ENCODE assay signal across 21 mouse cellular contexts in genomic region chr19:5791329-5791728, GRCm38 (mm10). TPM values are rescaled to one million over a fixed set of nuclear protein-coding genes. Genes with fewer than 3 reads are reported as not detected.
DNase-seq lines count a peak whose midpoint lies in the region; ATAC-seq and TF ChIP-seq lines count a peak whose summit lies in the region.
"Had no signal": no experiment of that assay in that cellular context is flagged by ENCODE, and none has a peak within 500 bp of the region (broad histone marks: within the 10 kb centered on the region; RNA-seq: fewer than 3 reads in every experiment).

No protein-coding gene starts in this region.

- intact Hi-C loops in gastrocnemius, adult 2 months (cut with DNase I): no loop called here

- no peak for TF ChIP-seq EP300 in liver, embryonic 14.5 days (IDR thresholded peaks at IDR 0.05; ENCODE audit: low read depth)
- no peak for TF ChIP-seq EP300 in CH12.LX (IDR thresholded peaks at IDR 0.05; ENCODE audit: low read length)

- peaks cover 8% of the 10 kb centered on the region; the same call in 1 of the 2 replicates for H3K79me2 ChIP-seq in CH12.LX (replicated peaks; ENCODE audit: control insufficient read depth, extremely low read depth, insufficient read depth, poor library complexity, severe bottlenecking)

- H3K27me3 ChIP-seq in liver, embryonic 14.5 days (ENCODE audit: control insufficient read depth, insufficient read depth, low read length): no peaks in the 10 kb centered on the region
- H3K27me3 ChIP-seq in CH12.LX (replicated peaks) (no peaks in the 10 kb centered on the region), Patski (no peaks in the 10 kb centered on the region)
- H3K27me3 ChIP-seq: embryonic facial prominence, embryonic 15.5 days; liver, embryonic 15.5 days; neural tube, embryonic 13.5 days had no signal

- TF ChIP-seq POLR2A in CH12.LX (IDR thresholded peaks at IDR 0.05; ENCODE audit: low read depth, low read length): no peak

- H3K9ac ChIP-seq in liver, embryonic 14.5 days (replicated peaks): no peak overlapping the region
- no peak overlapping the region for H3K9ac ChIP-seq in CH12.LX (ENCODE audit: insufficient read depth, low read depth)
- H3K9ac ChIP-seq: embryonic facial prominence, embryonic 15.5 days; liver, embryonic 15.5 days; neural tube, embryonic 13.5 days had no signal

- CTCF ChIA-PET in Patski (lab: Charles Lee): interaction anchor here (0.9 to 4.8 kb wide), 11 partner anchors 10 to 129 kb away, joined by 3 to 50 read pairs (median 5); partner anchors contain the start of gene Frmd8

- peaks cover 16% of the 10 kb centered on the region for H3K36me3 ChIP-seq in liver, embryonic 14.5 days (replicated peaks; ENCODE audit: control insufficient read depth, insufficient read depth, low read depth)
- H3K36me3 ChIP-seq in CH12.LX (replicated peaks in 1 of 2; ENCODE audit: control insufficient read depth in 1 of 2, insufficient read depth in 1 of 2, low read length in 1 of 2): peaks cover 10 to 14% of the 10 kb centered on the region in 2 experiments

- TF ChIP-seq CTCF in gastrocnemius, adult 2 months (IDR thresholded peaks at IDR 0.05): peak; percentile 36
- peak; percentile 40 for TF ChIP-seq CTCF in liver, embryonic 14.5 days (IDR thresholded peaks at IDR 0.05; ENCODE audit: low read depth)
- TF ChIP-seq CTCF in CH12.LX (conservative IDR thresholded peaks at IDR 0.05 in 1 of 2, IDR thresholded peaks at IDR 0.05 in 1 of 2; ENCODE audit: low read depth in 2 of 2, low read length in 2 of 2): peak; percentile 22 to 41; a peak in 3 of 4 replicates
- TF ChIP-seq CTCF in Patski (IDR thresholded peaks at IDR 0.05): peak; percentile 50

- H3K4me1 ChIP-seq in liver, embryonic 14.5 days (replicated peaks; ENCODE audit: control insufficient read depth in 2 of 2, insufficient read depth in 2 of 2, low read length in 1 of 2): peaks cover 11 to 32% of the 10 kb centered on the region in 2 experiments
- peaks cover 11 to 56% of the 10 kb centered on the region in 2 experiments for H3K4me1 ChIP-seq in CH12.LX (ENCODE audit: control insufficient read depth in 1 of 2, insufficient read depth in 2 of 2)

- no peak; the same call in 1 of the 2 replicates for TF ChIP-seq RAD21 in CH12.LX (IDR thresholded peaks at IDR 0.05; ENCODE audit: low read depth, low read length)

- in situ Hi-C loops in CH12.LX (cut with MboI; ENCODE audit: low pct_ligation_motif_present, low pct_unique_long_range_greater_than_20kb, low sequenced_read_pairs): loop anchor here (5.0 kb wide), 1 partner anchor 56 kb away; no protein-coding TSS in a partner anchor
- in situ Hi-C loops in Patski (cut with MboI; ENCODE audit: low pct_unique_long_range_greater_than_20kb): loop anchor here (5.0 kb wide), 2 partner anchors 41 to 86 kb away; partner anchors contain the start of genes Frmd8 and Slc25a45

- dilution Hi-C loops in CH12.LX (cut with MboI; ENCODE audit: extremely low pct_ligation_motif_present, extremely low pct_unique_long_range_greater_than_20kb, low sequenced_read_pairs): no loop called here

- H3K27ac ChIP-seq in gastrocnemius, adult 2 months: no peak overlapping the region
- no peak overlapping the region for H3K27ac ChIP-seq in liver, embryonic 14.5 days
- no peak overlapping the region for H3K27ac ChIP-seq in CH12.LX (ENCODE audit: insufficient read depth, low read depth)
- H3K27ac ChIP-seq: embryonic facial prominence, embryonic 15.5 days; forebrain, embryonic 10.5 days; midbrain, embryonic 10.5 days; neural tube, embryonic 13.5 days had no signal

- H3K4me2 ChIP-seq in liver, embryonic 14.5 days (ENCODE audit: low read depth): no peak overlapping the region
- no peak overlapping the region for H3K4me2 ChIP-seq in CH12.LX (ENCODE audit: insufficient read depth, low read depth, poor library complexity, severe bottlenecking)
- H3K4me2 ChIP-seq: embryonic facial prominence, embryonic 15.5 days; liver, embryonic 15.5 days; neural tube, embryonic 13.5 days had no signal

- ATAC-seq in liver, embryonic 14.5 days (ENCODE audit: insufficient read depth): no peak
- ATAC-seq in Patski: no peak

- POLR2A ChIA-PET in Patski (lab: Charles Lee): interaction anchor here (1.1 to 16.1 kb wide), 3 partner anchors 9 to 95 kb away, joined by 3 to 1065 read pairs (median 12); no protein-coding TSS in a partner anchor

- DNase-seq in gastrocnemius, adult 2 months: no peak
- no peak for DNase-seq in gastrocnemius, adult 8-10 months (ENCODE audit: low spot score in 2 of 2)
- no peak for DNase-seq in liver, embryonic 14.5 days (ENCODE audit: low read depth in 3 of 3, low spot score in 3 of 3)
- no peak for DNase-seq in liver
- DNase-seq in CH12.LX (ENCODE audit: extremely low read depth): no peak
- no peak for DNase-seq in Patski (ENCODE audit: low read depth, low spot score)
- no peak for DNase-seq in frontal cortex, postnatal 25 days (ENCODE audit: low spot score in 2 of 2)
- DNase-seq: adrenal gland, postnatal 10 days; cerebellum, adult 8-10 months; embryo, embryonic 11 days; heart, postnatal 4 days; kidney, adult 9 months; layer of hippocampus, postnatal 36 days; lung, postnatal 4 days; right cerebral cortex, postnatal 25 days; thymus, adult 18-20 months had no signal

- no peak overlapping the region for H3K4me3 ChIP-seq in gastrocnemius, adult 2 months
- no peak overlapping the region for H3K4me3 ChIP-seq in liver, embryonic 14.5 days (ENCODE audit: insufficient read depth in 1 of 2, low read depth in 2 of 2, low read length in 2 of 2)
- no peak overlapping the region for H3K4me3 ChIP-seq in CH12.LX (replicated peaks in 1 of 3; ENCODE audit: low read depth in 2 of 3, low read length in 2 of 3, poor library complexity in 1 of 3)
- H3K4me3 ChIP-seq: embryonic facial prominence, embryonic 15.5 days; forebrain, embryonic 10.5 days; liver, embryonic 15.5 days; midbrain, embryonic 10.5 days; neural tube, embryonic 13.5 days had no signal

- no peaks in the 10 kb centered on the region for H3K9me3 ChIP-seq in liver, embryonic 14.5 days (ENCODE audit: control insufficient read depth, low read length)
- H3K9me3 ChIP-seq in CH12.LX (replicated peaks; ENCODE audit: low read length): no peaks in the 10 kb centered on the region
- H3K9me3 ChIP-seq: embryonic facial prominence, embryonic 15.5 days; forebrain, embryonic 10.5 days; liver, embryonic 15.5 days; midbrain, embryonic 10.5 days; neural tube, embryonic 13.5 days had no signal

- 67% methylated on average over 4 of the region's 4 CpGs for WGBS in liver, embryonic 14.5 days (ENCODE audit: insufficient replicate concordance)

TF ChIP-seq in CH12.LX, 34 proteins besides CTCF, POLR2A, EP300 and RAD21:
- TF ChIP-seq MYC (IDR thresholded peaks at IDR 0.05; ENCODE audit: low read depth, low read length): 0 out of 2 replicates have a peak, but pooled peaks have one; percentile 23
- TF ChIP-seq PAX5 (IDR thresholded peaks at IDR 0.05; ENCODE audit: low read length): no peak
- no peak for TF ChIP-seq UBTF (IDR thresholded peaks at IDR 0.05; ENCODE audit: low read depth, low read length)

RNA-seq across cellular contexts. Expression of gene Scyl1, which starts 20.1 kb away (rescaled TPM):
- 10 to 100 TPM; 71.2 to 78.6 TPM for total RNA-seq in gastrocnemius, adult 2 months (2021)
- 10 to 100 TPM; 71.4 to 91.0 (median 82.6) TPM for total RNA-seq in gastrocnemius, adult 8-10 months (2022)
- 21.1 and 27.1 TPM in 2 replicates for polyA plus RNA-seq in liver, embryonic 14.5 days (2012; rRNA removed)
- 15.8 and 18.6 TPM in 2 replicates for polyA plus RNA-seq in liver, embryonic 14.5 days (2014; fragmentation: Nextera tagmentation; extraction: Ambion mirVana)
- total RNA-seq in CH12.LX (2012; rRNA removed) (49.8 and 55.0 TPM in 2 replicates), CH12.LX (2014; rRNA removed) (35.1 and 37.6 TPM in 2 replicates)
- polyA plus RNA-seq in CH12.LX (2012; ENCODE audit: insufficient read length, low read depth) (49.1 and 56.1 TPM in 2 replicates), Patski (2021) (117 TPM)

RNA-seq across cellular contexts. Expression of gene Ltbp3, which starts 50.6 kb away (rescaled TPM):
- total RNA-seq in gastrocnemius, adult 2 months (2021): 10 to 100 TPM; 32.4 to 44.6 TPM
- 10 to 100 TPM; 32.6 to 42.8 (median 39.2) TPM for total RNA-seq in gastrocnemius, adult 8-10 months (2022)
- 1.9 and 2.1 TPM in 2 replicates for polyA plus RNA-seq in liver, embryonic 14.5 days (2012; rRNA removed)
- 0.85 and 1.6 TPM in 2 replicates for polyA plus RNA-seq in liver, embryonic 14.5 days (2014; fragmentation: Nextera tagmentation; extraction: Ambion mirVana)
- total RNA-seq in CH12.LX (2012; rRNA removed) (0.17 and 0.51 TPM in 2 replicates), CH12.LX (2014; rRNA removed) (not detected in 2 replicates)
- polyA plus RNA-seq in CH12.LX (2012; ENCODE audit: insufficient read length, low read depth) (not detected in 2 replicates), Patski (2021) (747 TPM)

Comparison
In these comparisons a context has a peak if more than half of its experiments do, and no peak if none do; other contexts are left out.
1. RNA of gene Ltbp3, which starts 50.6 kb away (total RNA-seq): 32.4 to 44.6 TPM in gastrocnemius, adult 2 months and 32.6 to 42.8 TPM in gastrocnemius, adult 8-10 months; 0.17 to 0.51 TPM in CH12.LX; every median in the first group is over 10 times any median in the second.
2. Peak in every context shown above with its lines, with median percentiles within 50 percentile points of each other: CTCF ChIP-seq.